Mouse (Mus musculus) stomach, embryonic 14.5 days (tissue): ENCODE data around the gene Ifitm3. TPM values are rescaled to one million over a fixed set of nuclear protein-coding genes. Genes with fewer than 3 reads are reported as not detected.
"Not testable (repeated sequence)": the region's sequence is repeated elsewhere in the genome, so short reads cannot be mapped to it uniquely, and the experiment has no call there.

Experiments used
- ATAC-seq: fragments of 200-750 bp; cut with Nextera tagmentation; 2 replicates; pipeline ENCODE4 v1.8.0; 2017; ENCODE audit warnings: low read depth, moderate TSS enrichment; ENCODE audit not compliant: insufficient number of reproducible peaks, insufficient read depth, low FRiP score
- H3K27ac ChIP-seq: fragments of 300-500 bp; sonication (generic); 2 replicates; pipeline ENCODE4 v1.5.1; 2014; ENCODE audit warnings: mild to moderate bottlenecking, low read length, moderate library complexity, mixed read lengths
- H3K27me3 ChIP-seq: fragments of 300-500 bp; sonication (generic); 2 replicates; pipeline ENCODE4 v1.6.1; 2014; ENCODE audit warnings: low read length, control low read depth, mixed read lengths; ENCODE audit not compliant: control insufficient read depth, insufficient read depth
- H3K36me3 ChIP-seq: fragments of 300-500 bp; sonication (generic); 2 replicates; pipeline ENCODE4 v1.6.1; 2014; ENCODE audit warnings: mild to moderate bottlenecking, control low read depth, low read length, moderate library complexity, mixed read lengths; ENCODE audit not compliant: control insufficient read depth, insufficient read depth
- H3K4me1 ChIP-seq: fragments of 300-500 bp; sonication (generic); 2 replicates; pipeline ENCODE4 v1.6.1; 2014; ENCODE audit warnings: low read length, control low read depth, mixed read lengths; ENCODE audit not compliant: control insufficient read depth, insufficient read depth
- H3K4me2 ChIP-seq: fragments of 300-500 bp; sonication (generic); replicated peaks from 2 replicates; pipeline ENCODE4 v1.6.1; 2014; ENCODE audit warnings: low read depth, low read length, control low read depth
- H3K4me3 ChIP-seq: fragments of 300-500 bp; sonication (generic); 2 replicates; pipeline ENCODE4 v1.5.1; 2014; ENCODE audit warnings: low read depth, low read length, control low read depth
- H3K9ac ChIP-seq: fragments of 300-500 bp; sonication (generic); replicated peaks from 2 replicates; pipeline ENCODE4 v1.6.1; 2014; ENCODE audit warnings: low read depth, mild to moderate bottlenecking, control low read depth, low read length, moderate library complexity, mixed read lengths
- H3K9me3 ChIP-seq: fragments of 300-500 bp; sonication (generic); 2 replicates; pipeline ENCODE4 v1.6.1; 2016; ENCODE audit warnings: low read depth, low read length, control low read depth; ENCODE audit not compliant: control insufficient read depth
- WGBS: fragments of 180-500 bp; shearing (Covaris S2); extraction: QIAGEN DNeasy Blood & Tissue Kit; methylation state at CpG from one replicate; pipeline ENCODE4 v1.1.7; 2014; 5-methylcytosine and 5-hydroxymethylcytosine counted together
- polyA plus RNA-seq: library from polyadenylated mRNA; unstranded; fragments of >200 nt; fragmentation: Nextera tagmentation; extraction: Ambion mirVana; gene quantifications from 2 replicates; pipeline ENCODE4 v1.2.1, GENCODE M21; 2014

Gene Ifitm3
- polyA plus RNA-seq, 1 experiment from 2014 or later, result 377 TPM

DNA sequence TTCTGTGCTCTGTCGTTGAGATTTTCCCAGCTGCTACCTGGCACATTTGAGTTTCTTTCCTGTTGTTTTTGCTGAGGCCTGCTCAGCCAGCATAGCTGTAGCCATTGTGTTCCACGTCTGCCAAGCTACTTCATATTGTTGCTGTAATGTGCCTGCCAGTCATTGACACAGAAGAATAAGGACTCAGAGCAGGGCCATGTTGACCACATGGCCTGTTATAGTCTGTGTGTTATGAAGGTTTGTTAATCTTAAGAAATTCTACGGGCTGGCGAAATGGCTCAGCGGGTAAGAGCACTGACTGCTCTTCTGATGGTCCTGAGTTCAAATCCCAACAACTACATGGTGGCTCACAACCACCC, 16.1 kb upstream of the Ifitm3 start:
- Histone ChIP-seq H3K4me1 (0 out of 2 replicates have a peak, but pooled peaks cover 9% of the 10 kb centered on the region), H3K27ac (peak overlapping the region; percentile 39; the same call in 1 of the 2 replicates), H3K9ac (no peak overlapping the region), H3K9me3 (no peaks in the 10 kb centered on the region), H3K36me3 (no peaks in the 10 kb centered on the region), H3K4me3 (no peak overlapping the region), H3K4me2 (no peak overlapping the region), H3K27me3 (no peaks in the 10 kb centered on the region)
- no peak for ATAC-seq
- WGBS, result 61% methylated on average over 5 of the region's 5 CpGs

DNA sequence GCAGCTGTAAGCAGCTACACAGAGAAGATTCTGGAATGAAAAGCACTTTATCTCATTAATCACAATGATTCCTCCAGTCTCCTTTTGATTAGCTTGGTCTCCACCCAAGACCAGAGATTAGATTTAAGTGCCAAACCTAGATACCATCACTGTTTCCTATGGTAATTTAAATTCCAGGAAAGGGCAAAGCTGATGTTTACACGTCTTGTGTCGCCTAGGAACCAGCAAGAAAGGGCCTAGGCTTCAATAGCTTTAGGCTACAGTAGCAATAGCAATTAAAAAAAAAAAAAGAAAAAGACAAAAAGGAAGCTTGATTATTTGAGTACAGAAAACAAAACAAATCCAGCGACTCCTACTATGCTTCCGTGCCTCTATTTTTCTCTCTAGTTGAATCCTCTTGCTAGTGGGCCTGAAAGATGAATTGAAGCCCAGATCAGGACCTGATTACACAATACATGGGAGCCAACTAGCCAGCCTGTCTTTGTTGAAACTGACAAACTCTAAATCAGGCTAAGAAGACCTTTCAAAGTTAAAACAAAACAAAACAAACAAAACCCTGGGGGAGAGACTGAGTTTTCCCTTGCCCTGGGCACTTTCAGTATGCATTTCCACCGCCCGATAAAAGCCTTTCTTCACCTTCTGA, 15.6 kb upstream of the Ifitm3 start:
- Histone ChIP-seq H3K27me3 (no peaks in the 10 kb centered on the region), H3K4me2 (no peak overlapping the region), H3K27ac (peak overlapping the region; percentile 39; the same call in 1 of the 2 replicates), H3K4me3 (no peak overlapping the region), H3K9me3 (no peaks in the 10 kb centered on the region), H3K4me1 (0 out of 2 replicates have a peak, but pooled peaks cover 9% of the 10 kb centered on the region), H3K9ac (no peak overlapping the region), H3K36me3 (no peaks in the 10 kb centered on the region)
- 45% methylated on average over 6 of the region's 6 CpGs for WGBS
- no peak for ATAC-seq

DNA sequence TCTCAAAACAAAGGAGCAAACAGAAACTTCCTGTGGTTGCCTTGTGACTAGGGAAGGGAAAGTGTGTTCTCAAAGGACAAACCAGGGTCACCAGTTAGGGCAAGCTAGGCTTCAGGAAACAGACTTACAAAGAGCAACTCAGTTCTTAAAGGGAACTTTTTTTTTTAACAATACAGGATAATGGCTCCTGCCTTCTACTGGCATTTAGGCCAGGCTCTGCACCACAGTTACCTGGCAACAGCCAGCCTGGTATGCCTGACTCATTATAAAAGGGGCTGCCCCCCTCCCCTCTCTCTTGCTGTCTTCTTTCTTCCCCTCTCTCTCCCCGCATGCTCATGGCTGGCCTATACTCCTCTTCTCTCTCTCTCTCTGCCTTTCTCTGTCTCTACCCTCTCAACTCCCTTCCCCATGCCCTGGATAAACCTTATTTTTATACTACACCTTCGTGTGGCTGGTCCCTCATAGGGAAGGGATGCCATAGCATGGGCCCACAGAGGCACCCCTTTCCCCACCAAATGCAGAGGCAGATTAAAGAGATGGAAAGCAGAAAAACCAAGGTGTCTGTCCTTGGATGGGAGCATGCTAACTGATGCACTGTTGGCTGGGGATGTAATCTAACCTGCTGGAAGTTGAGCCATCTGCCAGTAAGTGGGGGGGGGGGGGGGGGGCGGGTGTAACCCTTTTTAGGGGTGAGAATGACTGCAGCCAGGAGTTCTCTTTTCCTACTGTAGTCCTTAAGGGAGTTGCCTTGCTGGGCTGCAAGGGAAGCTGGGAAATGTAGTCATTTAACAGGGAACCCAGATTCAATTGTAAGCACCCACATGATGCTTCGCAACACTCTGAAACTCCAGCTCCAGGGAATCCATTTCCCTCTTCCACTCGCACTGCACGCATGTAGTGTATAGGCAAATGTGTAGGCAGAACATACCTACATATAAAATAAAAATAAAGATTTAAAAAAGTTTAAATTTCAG, 14.6 kb upstream of the Ifitm3 start:
- Histone ChIP-seq H3K4me3 (no peak overlapping the region), H3K9me3 (no peaks in the 10 kb centered on the region), H3K9ac (no peak overlapping the region), H3K27me3 (no peaks in the 10 kb centered on the region), H3K4me1 (0 out of 2 replicates have a peak, but pooled peaks cover 9% of the 10 kb centered on the region), H3K27ac (peak overlapping the region; percentile 30; the same call in 1 of the 2 replicates), H3K36me3 (no peaks in the 10 kb centered on the region), H3K4me2 (no peak overlapping the region)
- ATAC-seq, result peak; percentile 63; the same call in 1 of the 2 replicates
- 48% methylated on average over 6 of the region's 6 CpGs for WGBS

DNA sequence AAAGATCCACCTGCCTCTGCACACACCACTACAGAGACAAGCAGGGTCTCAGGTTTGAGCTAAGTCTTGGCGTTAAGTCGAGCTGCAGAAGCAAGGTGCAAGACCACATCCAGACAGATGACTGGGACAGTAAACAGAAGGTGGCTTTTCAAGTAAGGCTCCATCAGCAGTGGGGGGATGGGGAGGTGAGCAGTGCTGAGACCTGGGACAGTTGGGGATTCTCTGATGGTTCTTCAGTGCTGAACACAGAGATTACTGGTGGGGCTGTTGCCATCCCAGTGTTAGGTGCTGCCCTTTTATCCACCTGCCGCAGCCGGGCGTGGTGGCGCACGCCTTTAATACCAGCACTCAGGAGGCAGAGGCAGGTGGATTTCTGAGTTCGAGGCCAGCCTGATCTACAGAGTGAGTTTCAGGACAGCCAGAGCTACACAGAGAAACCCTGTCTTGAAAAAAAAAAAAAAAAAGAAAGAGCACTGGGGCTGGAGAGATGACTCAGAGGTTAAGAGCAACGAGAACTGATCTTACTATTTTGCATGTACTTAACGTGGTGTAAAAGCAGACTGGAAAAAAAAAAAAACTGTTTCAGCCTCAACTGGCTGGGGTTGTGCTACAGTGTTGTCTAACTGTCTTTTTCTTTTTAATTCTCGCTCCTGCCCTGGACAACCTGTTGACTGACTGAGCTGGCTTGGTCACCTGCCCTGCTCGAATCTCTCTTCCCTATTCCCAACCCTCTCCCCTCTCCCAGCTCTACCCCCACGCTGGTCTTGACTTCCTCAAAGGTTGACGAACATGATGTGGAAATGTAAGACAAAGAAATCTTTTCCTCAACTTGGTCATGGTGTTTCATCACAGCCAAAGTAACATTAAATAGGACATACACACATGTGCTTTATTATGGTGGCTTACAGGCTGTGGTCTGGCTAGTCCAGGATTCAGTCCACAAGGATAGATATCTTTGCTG, 11.2 kb upstream of the Ifitm3 start:
- no peak overlapping the region for H3K4me3 ChIP-seq
- H3K36me3 ChIP-seq, result no peaks in the 10 kb centered on the region
- 0 out of 2 replicates have a peak, but pooled peaks cover 8% of the 10 kb centered on the region for H3K4me1 ChIP-seq
- no peak for ATAC-seq
- H3K4me2 ChIP-seq, result no peak overlapping the region
- H3K9me3 ChIP-seq, result no peaks in the 10 kb centered on the region
- WGBS, result 79% methylated on average over 14 of the region's 14 CpGs
- no peak overlapping the region for H3K9ac ChIP-seq
- H3K27ac ChIP-seq, result no peak overlapping the region
- H3K27me3 ChIP-seq, result no peaks in the 10 kb centered on the region

DNA sequence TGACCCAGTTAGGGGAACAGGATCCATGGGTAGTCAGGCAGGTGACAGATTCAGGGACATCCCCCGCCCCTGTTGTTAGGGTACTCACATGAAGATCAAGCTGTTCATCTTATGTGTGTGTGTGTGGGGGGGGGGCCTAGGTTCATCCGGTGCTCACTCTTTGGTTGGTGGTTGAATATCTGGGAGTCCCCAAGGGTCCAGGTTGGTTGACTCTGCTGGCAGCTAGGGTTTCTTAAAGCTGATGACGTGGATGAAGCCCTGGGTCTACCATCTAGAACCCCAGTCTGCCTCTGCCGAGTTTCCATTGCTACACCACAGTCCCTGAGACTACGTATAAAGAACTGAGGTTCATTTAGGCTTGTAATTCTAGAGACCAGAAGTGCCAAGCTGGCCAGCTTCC, 8.5 kb upstream of the Ifitm3 start:
- ATAC-seq, result no peak
- Histone ChIP-seq H3K27me3 (no peaks in the 10 kb centered on the region), H3K4me3 (no peak overlapping the region), H3K27ac (no peak overlapping the region), H3K9ac (no peak overlapping the region), H3K4me1 (no peaks in the 10 kb centered on the region), H3K4me2 (no peak overlapping the region), H3K9me3 (no peaks in the 10 kb centered on the region), H3K36me3 (no peaks in the 10 kb centered on the region)
- WGBS, result 95% methylated on average over 5 of the region's 5 CpGs

DNA sequence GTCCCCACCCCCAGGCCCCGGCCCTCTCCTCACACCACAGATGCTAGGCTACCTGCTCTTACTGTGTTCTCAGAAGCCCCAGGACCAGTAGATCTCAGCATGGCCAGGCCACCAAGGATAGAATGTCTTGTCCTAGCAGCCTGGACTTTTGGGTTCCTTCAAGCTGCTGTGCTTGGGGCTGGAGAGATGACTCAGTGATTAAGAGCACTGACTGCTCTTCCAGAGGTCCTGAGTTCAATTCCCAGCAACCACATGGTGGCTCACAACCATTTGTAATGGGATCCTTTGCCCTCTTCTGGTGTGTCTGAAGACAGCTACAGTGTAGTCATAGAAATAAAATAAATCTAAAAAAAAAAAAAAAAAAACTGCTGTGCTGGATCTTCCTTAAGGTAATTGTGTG, 7.3 kb upstream of the Ifitm3 start, which contains the start of gene Ifitm6:
Ifitm6 (minus strand) TSS at position 101 of the 400 bp plus-strand sequence.
- WGBS, result 74% methylated on average over 1 of the region's 1 CpGs
- H3K27ac ChIP-seq, H3K4me3 ChIP-seq, H3K4me2 ChIP-seq, H3K36me3 ChIP-seq, H3K4me1 ChIP-seq, ATAC-seq, H3K9me3 ChIP-seq, H3K9ac ChIP-seq, H3K27me3 ChIP-seq: not testable (repeated sequence)

DNA sequence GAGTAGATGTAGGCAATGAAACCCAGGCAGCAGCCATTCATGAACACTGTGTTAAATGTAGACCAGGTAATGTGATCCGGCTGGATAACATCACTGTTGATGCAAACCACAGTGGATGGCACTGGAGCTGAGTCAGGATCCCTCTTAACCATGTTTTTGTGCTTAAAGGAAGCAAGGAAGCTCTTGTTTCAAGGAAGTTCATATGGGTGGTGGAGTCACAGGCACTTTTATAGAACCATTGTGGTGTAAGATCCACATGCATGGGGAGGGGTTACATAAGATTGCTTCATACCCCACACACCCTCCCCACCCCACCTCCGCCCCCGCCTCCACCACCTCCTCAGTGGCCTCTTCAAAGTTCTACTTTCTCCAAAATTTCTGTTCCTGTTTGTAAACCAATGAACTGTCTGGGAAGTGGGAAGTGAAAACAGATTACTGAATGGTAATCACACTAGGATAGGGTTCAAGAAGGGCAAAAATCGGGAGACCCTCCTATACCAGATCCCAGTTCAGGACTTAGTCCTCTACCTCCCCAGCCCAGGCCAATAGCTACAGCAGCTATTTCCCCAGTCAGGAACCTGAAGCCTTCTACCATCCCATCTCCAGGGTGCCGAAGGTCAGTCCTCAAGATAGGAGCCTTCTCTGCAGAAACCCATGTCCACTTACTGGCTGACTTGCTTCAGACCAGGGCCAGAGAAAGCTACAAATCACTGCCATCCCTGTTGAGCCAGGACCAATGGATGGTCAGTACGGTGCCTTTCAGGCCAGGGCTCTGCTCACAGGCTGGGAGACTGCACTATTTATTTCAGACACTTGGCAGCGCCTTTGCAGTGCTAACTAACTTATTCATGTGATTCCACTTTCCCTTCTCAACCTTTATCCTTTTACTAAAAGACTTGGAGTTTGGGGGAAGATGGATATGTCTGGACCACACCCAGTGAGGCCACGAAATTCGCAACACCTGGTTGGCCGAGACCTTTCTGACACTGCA, 6.4 kb upstream of the Ifitm3 start:
- H3K27ac ChIP-seq, result no peak overlapping the region
- no peaks in the 10 kb centered on the region for H3K36me3 ChIP-seq
- H3K9ac ChIP-seq, result no peak overlapping the region
- ATAC-seq, result no peak
- no peaks in the 10 kb centered on the region for H3K9me3 ChIP-seq
- 83% methylated on average over 10 of the region's 10 CpGs for WGBS
- H3K27me3 ChIP-seq, result no peaks in the 10 kb centered on the region
- H3K4me2 ChIP-seq, result no peak overlapping the region
- H3K4me3 ChIP-seq, result no peak overlapping the region
- no peaks in the 10 kb centered on the region for H3K4me1 ChIP-seq
